Mouse (Mus musculus) liver, embryonic 15.5 days (tissue): ENCODE measurements around the gene Tnfrsf9. TPM values are rescaled to one million over a fixed set of nuclear protein-coding genes. Genes with fewer than 3 reads are reported as not detected.

Experiments
- ATAC-seq: fragments of 200-750 bp; cut with Nextera tagmentation; 2 replicates; pipeline ENCODE4 v1.8.0; 2017; ENCODE audit warnings: moderate number of reproducible peaks, mild to moderate bottlenecking, moderate library complexity; ENCODE audit not compliant: insufficient read depth
- H3K27ac ChIP-seq: fragments of 300-500 bp; sonication (generic); replicated peaks from 2 replicates; pipeline ENCODE4 v1.5.1; 2015; ENCODE audit warnings: mild to moderate bottlenecking, inconsistent platforms
- H3K27me3 ChIP-seq: fragments of 300-500 bp; sonication (generic); 2 replicates; pipeline ENCODE4 v1.6.1; 2015; ENCODE audit warnings: mild to moderate bottlenecking, inconsistent platforms
- H3K36me3 ChIP-seq: fragments of 300-500 bp; sonication (generic); replicated peaks from 2 replicates; pipeline ENCODE4 v1.6.1; 2015; ENCODE audit warnings: moderate library complexity, mild to moderate bottlenecking, inconsistent platforms
- H3K4me1 ChIP-seq: fragments of 300-500 bp; sonication (generic); replicated peaks from 2 replicates; pipeline ENCODE4 v1.6.1; 2015; ENCODE audit warnings: inconsistent platforms
- H3K4me2 ChIP-seq: fragments of 300-500 bp; sonication (generic); 2 replicates; pipeline ENCODE4 v1.6.1; 2015; ENCODE audit warnings: moderate library complexity, mild to moderate bottlenecking, inconsistent platforms
- H3K4me3 ChIP-seq: fragments of 300-500 bp; sonication (generic); replicated peaks from 2 replicates; pipeline ENCODE4 v1.5.1; 2015; ENCODE audit warnings: mild to moderate bottlenecking, inconsistent platforms
- H3K9ac ChIP-seq: fragments of 300-500 bp; sonication (generic); 2 replicates; pipeline ENCODE4 v1.6.1; 2015; ENCODE audit warnings: moderate library complexity, mild to moderate bottlenecking, inconsistent platforms
- H3K9me3 ChIP-seq: fragments of 300-500 bp; sonication (generic); replicated peaks from 2 replicates; pipeline ENCODE4 v1.6.1; 2016; ENCODE audit warnings: inconsistent platforms
- WGBS: fragments of 180-500 bp; shearing (Covaris S2); methylation state at CpG from one replicate; pipeline ENCODE4 v1.1.7; 2015; ENCODE audit warnings: mixed read lengths; ENCODE audit not compliant: insufficient replicate concordance; 5-methylcytosine and 5-hydroxymethylcytosine counted together
- polyA plus RNA-seq: library from polyadenylated mRNA; unstranded; fragments of >200 nt; fragmentation: Nextera tagmentation; extraction: Ambion mirVana; gene quantifications from 2 replicates; pipeline ENCODE4 v1.2.1, GENCODE M21; 2015

Gene Tnfrsf9
- polyA plus RNA-seq, 1 experiment from 2014 or later, result 0.13 TPM

GRCm38 (mm10) chr4:150937293-150938062, 23.1 kb downstream of the Tnfrsf9 start:
- Histone ChIP-seq H3K27me3 (peaks cover 2% of the 10 kb centered on the region), H3K4me3 (no peak overlapping the region), H3K27ac (no peak overlapping the region), H3K36me3 (no peaks in the 10 kb centered on the region), H3K9me3 (no peaks in the 10 kb centered on the region), H3K4me2 (no peak overlapping the region), H3K9ac (no peak overlapping the region), H3K4me1 (no peaks in the 10 kb centered on the region)
- WGBS, result 62% methylated on average over 16 of the region's 16 CpGs
- ATAC-seq, result no peak

- no peaks in the 10 kb centered on the region; the same call in 1 of the 2 replicates for H3K27me3 ChIP-seq
- H3K4me1 ChIP-seq, result no peaks in the 10 kb centered on the region
- H3K4me3 ChIP-seq, result no peak overlapping the region
- no peak overlapping the region for H3K9ac ChIP-seq
- H3K9me3 ChIP-seq, result no peaks in the 10 kb centered on the region
- WGBS, result 27% methylated on average over 14 of the region's 14 CpGs
- H3K27ac ChIP-seq, result no peak overlapping the region
- no peak for ATAC-seq
- no peak overlapping the region; the same call in 1 of the 2 replicates for H3K4me2 ChIP-seq
- no peaks in the 10 kb centered on the region for H3K36me3 ChIP-seq
Observed at GRCm38 (mm10) chr4:150938063-150938452, 23.7 kb downstream of the Tnfrsf9 start.

GRCm38 (mm10) chr4:150939991-150940651, 25.8 kb downstream of the Tnfrsf9 start:
- Histone ChIP-seq H3K4me1 (no peaks in the 10 kb centered on the region), H3K36me3 (no peaks in the 10 kb centered on the region), H3K9me3 (no peaks in the 10 kb centered on the region), H3K27me3 (no peaks in the 10 kb centered on the region; the same call in 1 of the 2 replicates), H3K27ac (no peak overlapping the region), H3K9ac (no peak overlapping the region), H3K4me3 (no peak overlapping the region), H3K4me2 (no peak overlapping the region)
- WGBS, result 53% methylated on average over 13 of the region's 13 CpGs
- ATAC-seq, result no peak

- H3K36me3 ChIP-seq, result no peaks in the 10 kb centered on the region
- H3K9me3 ChIP-seq, result no peaks in the 10 kb centered on the region
- no peak for ATAC-seq
- H3K27me3 ChIP-seq, result no peaks in the 10 kb centered on the region
- H3K4me2 ChIP-seq, result no peak overlapping the region
- H3K4me3 ChIP-seq, result no peak overlapping the region
- H3K27ac ChIP-seq, result no peak overlapping the region
- WGBS, result 71% methylated on average over 7 of the region's 7 CpGs
- no peak overlapping the region for H3K9ac ChIP-seq
- H3K4me1 ChIP-seq, result no peaks in the 10 kb centered on the region
Observed at GRCm38 (mm10) chr4:150944707-150945106, 30.3 kb downstream of the Tnfrsf9 start.

- Histone ChIP-seq H3K4me2 (no peak overlapping the region), H3K9me3 (no peaks in the 10 kb centered on the region), H3K4me3 (no peak overlapping the region), H3K4me1 (no peaks in the 10 kb centered on the region), H3K36me3 (no peaks in the 10 kb centered on the region), H3K27me3 (no peaks in the 10 kb centered on the region; the same call in 1 of the 2 replicates), H3K27ac (no peak overlapping the region), H3K9ac (no peak overlapping the region)
- no peak for ATAC-seq
- WGBS, result 54% methylated on average over 10 of the region's 10 CpGs
Observed at GRCm38 (mm10) chr4:150950972-150951371, 36.6 kb downstream of the Tnfrsf9 start.

- Histone ChIP-seq H3K9ac (no peak overlapping the region), H3K4me3 (no peak overlapping the region), H3K4me1 (no peaks in the 10 kb centered on the region), H3K27me3 (no peaks in the 10 kb centered on the region; the same call in 1 of the 2 replicates), H3K4me2 (no peak overlapping the region), H3K36me3 (no peaks in the 10 kb centered on the region), H3K9me3 (no peaks in the 10 kb centered on the region), H3K27ac (no peak overlapping the region)
- WGBS, result 69% methylated on average over 13 of the region's 13 CpGs
- ATAC-seq, result no peak
Observed at GRCm38 (mm10) chr4:150956369-150957105, 42.2 kb downstream of the Tnfrsf9 start.

- WGBS, result 47% methylated on average over 1 of the region's 1 CpGs
Observed at GRCm38 (mm10) chr4:150957106-150957458, 42.7 kb downstream of the Tnfrsf9 start.

GRCm38 (mm10) chr4:150958536-150958935, 44.2 kb downstream of the Tnfrsf9 start:
- Histone ChIP-seq H3K4me2 (no peak overlapping the region), H3K4me1 (no peaks in the 10 kb centered on the region), H3K4me3 (no peak overlapping the region), H3K9ac (no peak overlapping the region), H3K36me3 (no peaks in the 10 kb centered on the region), H3K27me3 (no peaks in the 10 kb centered on the region), H3K9me3 (no peaks in the 10 kb centered on the region), H3K27ac (no peak overlapping the region)
- 47% methylated on average over 7 of the region's 7 CpGs for WGBS
- no peak for ATAC-seq

More at GRCm38 (mm10) chr4:150957106-150957458, 42.7 kb downstream of the Tnfrsf9 start:
- no peaks in the 10 kb centered on the region for H3K27me3 ChIP-seq
- no peaks in the 10 kb centered on the region for H3K4me1 ChIP-seq
- no peak overlapping the region for H3K9ac ChIP-seq
- no peaks in the 10 kb centered on the region for H3K9me3 ChIP-seq
- H3K4me3 ChIP-seq, result no peak overlapping the region
- H3K4me2 ChIP-seq, result no peak overlapping the region
- ATAC-seq, result no peak
- H3K27ac ChIP-seq, result no peak overlapping the region
- no peaks in the 10 kb centered on the region for H3K36me3 ChIP-seq

- H3K27ac ChIP-seq, result no peak overlapping the region
- no peak overlapping the region for H3K4me3 ChIP-seq
- no peaks in the 10 kb centered on the region for H3K36me3 ChIP-seq
- no peaks in the 10 kb centered on the region; the same call in 1 of the 2 replicates for H3K27me3 ChIP-seq
- peaks cover 6% of the 10 kb centered on the region; the same call in 1 of the 2 replicates for H3K4me1 ChIP-seq
- WGBS, result 44% methylated on average over 6 of the region's 6 CpGs
- H3K4me2 ChIP-seq, result no peak overlapping the region
- no peak overlapping the region for H3K9ac ChIP-seq
- ATAC-seq, result no peak
- no peaks in the 10 kb centered on the region for H3K9me3 ChIP-seq
Observed at GRCm38 (mm10) chr4:150962231-150962630, 47.9 kb downstream of the Tnfrsf9 start.

- Histone ChIP-seq H3K4me2 (no peak overlapping the region), H3K27ac (no peak overlapping the region), H3K27me3 (no peaks in the 10 kb centered on the region; the same call in 1 of the 2 replicates), H3K9ac (no peak overlapping the region), H3K4me3 (no peak overlapping the region), H3K36me3 (no peaks in the 10 kb centered on the region), H3K4me1 (peaks cover 6% of the 10 kb centered on the region; the same call in 1 of the 2 replicates), H3K9me3 (no peaks in the 10 kb centered on the region)
- ATAC-seq, result no peak
- whole genome bisulfite sequencing, result 53% methylated on average over 2 of the region's 2 CpGs
Observed at GRCm38 (mm10) chr4:150963711-150964110, 49.3 kb downstream of the Tnfrsf9 start.
